Mouse (Mus musculus): Measurements from ENCODE around the gene Ccr10. TPM values are rescaled to one million over a fixed set of nuclear protein-coding genes. Genes with fewer than 3 reads are reported as not detected.

The Ccr10 gene
- total and polyA plus RNA-seq, 2 experiments from 2014 or later, result 0.15 to 0.52 TPM

DNA sequence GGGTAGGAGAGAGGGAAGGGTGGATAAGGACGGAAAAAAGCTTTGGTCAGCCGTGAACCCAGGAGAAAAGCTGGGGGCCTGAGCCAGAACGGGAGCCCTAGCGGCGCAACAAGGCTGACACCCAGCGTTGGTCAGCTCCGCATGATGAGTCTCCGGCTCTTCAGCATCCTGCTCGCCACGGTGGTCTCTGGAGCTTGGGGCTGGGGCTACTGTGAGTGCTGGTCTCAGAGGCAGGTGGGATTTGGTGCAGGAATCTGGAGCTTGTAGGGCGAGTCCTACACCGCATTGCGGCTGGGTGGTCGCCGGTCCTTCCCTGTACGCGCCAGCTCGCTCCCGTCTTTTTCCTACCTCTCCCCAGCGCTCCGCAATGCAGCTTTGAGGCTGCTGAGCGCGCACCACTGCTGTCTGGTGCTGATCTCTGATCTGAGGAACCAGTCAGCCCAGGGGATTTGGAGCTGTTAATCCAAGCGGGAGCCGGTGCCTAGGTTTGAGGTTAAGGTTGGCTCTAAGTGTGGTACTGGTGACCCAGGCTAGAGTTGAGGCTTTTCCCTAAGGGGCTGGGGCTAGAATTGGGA, 961 bp upstream of the Ccr10 start:
- H3K9ac ChIP-seq, result peak overlapping the region; percentile 43
- no peaks in the 10 kb centered on the region for H3K9me3 ChIP-seq (ENCODE audit: low read length)
- H3K4me1 ChIP-seq (ENCODE audit: insufficient read depth), result peaks cover 18% of the 10 kb centered on the region
- peaks cover 30% of the 10 kb centered on the region for H3K27me3 ChIP-seq (ENCODE audit: insufficient read depth, low read length)
- H3K4me2 ChIP-seq (ENCODE audit: low read depth), result peak overlapping the region; percentile 56
- peak overlapping the region; percentile 33 for H3K4me3 ChIP-seq (ENCODE audit: low read depth, low read length)
- peak; percentile 35 for DNase-seq
- under 1% methylated on average over 25 of the region's 25 CpGs for WGBS
- no peaks in the 10 kb centered on the region for H3K36me3 ChIP-seq (ENCODE audit: insufficient read depth)
- H3K27ac ChIP-seq (ENCODE audit: low read depth, low read length), result peak overlapping the region; percentile 29; the same call in 1 of the 2 replicates
- ATAC-seq, result no peak
- peak; percentile 23; the same call in 1 of the 2 replicates for TF ChIP-seq CTCF (IDR thresholded peaks at IDR 0.05; ENCODE audit: low read depth)

DNA sequence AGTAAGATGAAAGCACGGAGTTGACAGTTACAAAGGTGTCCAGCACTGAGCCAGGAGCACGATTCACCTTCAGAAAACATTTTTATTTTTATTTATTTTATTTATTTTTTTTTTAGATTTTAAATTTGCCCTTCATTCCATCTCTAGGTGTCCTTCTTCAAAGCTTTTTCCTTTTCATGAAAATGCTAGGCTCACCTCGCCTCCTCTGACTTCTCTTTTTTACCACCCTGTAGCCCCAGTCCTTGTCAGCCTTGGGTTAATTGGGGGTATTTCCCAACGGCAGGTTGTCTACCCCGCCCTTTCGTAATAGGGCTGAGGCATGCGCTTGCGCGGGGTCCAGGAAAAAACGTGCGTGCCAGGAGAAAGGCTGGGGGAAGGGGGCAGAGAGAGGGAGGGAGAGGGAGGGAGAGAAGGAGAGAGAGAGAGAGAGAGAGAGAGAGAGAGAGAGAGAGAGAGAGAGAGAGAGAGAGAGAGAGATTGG, 433 bp upstream of the Ccr10 start:
- Histone ChIP-seq H3K9ac (no peak overlapping the region), H3K9me3 (ENCODE audit: low read length) (no peaks in the 10 kb centered on the region), H3K4me1 (ENCODE audit: insufficient read depth) (peaks cover 18% of the 10 kb centered on the region), H3K27ac (ENCODE audit: low read depth, low read length) (no peak overlapping the region), H3K4me3 (ENCODE audit: low read depth, low read length) (peak overlapping the region; percentile 33), H3K4me2 (ENCODE audit: low read depth) (peak overlapping the region; percentile 56), H3K27me3 (ENCODE audit: insufficient read depth, low read length) (peaks cover 30% of the 10 kb centered on the region), H3K36me3 (ENCODE audit: insufficient read depth) (no peaks in the 10 kb centered on the region)
- DNase-seq, result peak; percentile 27
- WGBS, result 10% methylated on average over 11 of the region's 11 CpGs
- no peak for TF ChIP-seq CTCF (IDR thresholded peaks at IDR 0.05; ENCODE audit: low read depth)
- no peak for ATAC-seq

DNA sequence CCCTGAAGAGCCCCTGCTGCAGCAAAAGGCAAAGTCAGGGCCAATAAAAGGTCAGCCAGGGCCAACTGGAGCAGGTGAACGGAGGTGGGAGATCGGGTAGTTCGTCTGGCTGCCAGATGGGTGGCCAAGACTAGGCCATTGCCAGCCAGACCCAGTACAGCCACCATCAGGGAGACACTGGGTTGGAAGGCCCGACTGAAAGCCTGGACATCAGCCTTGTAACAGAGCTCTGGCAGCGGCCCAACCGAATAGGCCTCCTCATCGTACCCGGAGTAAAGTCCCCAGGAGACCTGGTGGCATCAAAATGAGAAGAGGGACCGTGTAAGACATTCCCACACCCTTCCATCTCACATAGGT, 876 bp downstream of the Ccr10 start:
- Histone ChIP-seq H3K27ac (ENCODE audit: low read depth, low read length) (no peak overlapping the region), H3K4me1 (ENCODE audit: insufficient read depth) (peaks cover 18% of the 10 kb centered on the region), H3K4me3 (ENCODE audit: low read depth, low read length) (peak overlapping the region; percentile 34), H3K9me3 (ENCODE audit: low read length) (no peaks in the 10 kb centered on the region), H3K27me3 (ENCODE audit: insufficient read depth, low read length) (peaks cover 39% of the 10 kb centered on the region), H3K36me3 (ENCODE audit: insufficient read depth) (no peaks in the 10 kb centered on the region), H3K4me2 (ENCODE audit: low read depth) (peak overlapping the region; percentile 53), H3K9ac (peak overlapping the region; percentile 39)
- DNase-seq, result no peak
- TF ChIP-seq CTCF (IDR thresholded peaks at IDR 0.05; ENCODE audit: low read depth), result no peak
- no peak for ATAC-seq
- WGBS, result 34% methylated on average over 9 of the region's 9 CpGs

DNA sequence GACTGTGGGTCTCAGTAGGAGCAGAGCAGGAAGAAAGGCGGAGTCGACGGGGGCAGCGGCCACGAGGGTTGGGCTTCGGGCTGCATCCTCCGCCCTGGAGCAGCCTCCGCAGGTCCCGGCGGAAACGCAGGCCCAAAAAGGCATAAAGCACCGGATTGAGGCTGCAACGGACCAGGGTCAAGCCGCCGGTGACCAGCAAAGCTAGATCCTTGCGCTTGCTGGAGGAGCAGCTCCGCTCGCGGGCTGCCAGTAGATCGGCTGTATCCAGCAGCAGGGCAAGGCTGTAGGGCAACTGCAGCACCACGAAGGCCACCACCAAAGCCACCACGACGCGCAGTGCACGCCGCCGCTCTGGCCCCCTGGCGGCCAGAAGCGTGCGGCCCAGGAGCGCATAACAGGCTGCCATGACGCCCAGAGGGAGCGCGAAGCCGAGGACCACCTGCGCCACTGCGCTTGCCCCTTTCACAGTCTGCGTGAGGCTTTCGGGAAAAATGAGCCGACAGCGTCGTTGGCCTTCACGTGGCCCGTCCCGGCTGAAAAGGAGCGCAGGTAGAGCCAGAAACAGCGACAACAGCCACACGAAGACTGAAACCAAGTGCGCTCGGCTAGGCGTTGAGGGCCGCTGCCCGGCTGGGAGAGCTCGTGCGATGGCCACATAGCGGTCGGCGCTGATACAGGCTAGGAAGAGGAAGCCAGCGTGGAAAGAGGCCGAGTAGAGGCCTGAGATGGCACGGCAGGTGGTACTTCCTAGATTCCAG, 1.4 kb downstream of the Ccr10 start:
- Histone ChIP-seq H3K4me3 (ENCODE audit: low read depth, low read length) (peak overlapping the region; percentile 34), H3K4me1 (ENCODE audit: insufficient read depth) (peaks cover 18% of the 10 kb centered on the region), H3K9ac (peak overlapping the region; percentile 39), H3K9me3 (ENCODE audit: low read length) (no peaks in the 10 kb centered on the region), H3K27ac (ENCODE audit: low read depth, low read length) (no peak overlapping the region), H3K27me3 (ENCODE audit: insufficient read depth, low read length) (peaks cover 44% of the 10 kb centered on the region), H3K36me3 (ENCODE audit: insufficient read depth) (no peaks in the 10 kb centered on the region), H3K4me2 (ENCODE audit: low read depth) (peak overlapping the region; percentile 53)
- TF ChIP-seq CTCF (IDR thresholded peaks at IDR 0.05; ENCODE audit: low read depth), result peak; percentile 93
- WGBS, result 3% methylated on average over 61 of the region's 61 CpGs
- ATAC-seq (peak; percentile 61), DNase-seq (peak; percentile 87)

DNA sequence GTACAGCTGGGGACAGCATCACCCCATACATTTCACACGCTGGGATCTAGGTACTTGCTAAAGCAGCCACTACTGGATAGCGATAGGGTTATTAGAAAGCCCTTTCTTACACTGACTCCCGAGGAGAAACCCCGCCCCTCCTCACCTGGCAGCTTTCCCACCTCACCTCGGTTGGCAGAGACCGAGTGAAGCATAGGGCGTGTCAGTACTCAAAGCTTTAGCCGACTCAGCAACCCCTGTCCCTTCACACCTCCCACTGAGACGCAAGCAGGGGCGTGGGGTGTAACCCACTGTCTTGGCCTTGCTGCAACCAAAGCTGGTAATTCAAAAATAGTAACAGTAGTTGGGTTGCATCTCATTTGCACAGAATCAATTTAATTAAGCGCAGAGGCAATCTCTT, 2.1 kb downstream of the Ccr10 start:
- TF ChIP-seq CTCF (IDR thresholded peaks at IDR 0.05; ENCODE audit: low read depth), result no peak
- H3K4me1 ChIP-seq (ENCODE audit: insufficient read depth), result peaks cover 18% of the 10 kb centered on the region
- no peak for DNase-seq
- peaks cover 51% of the 10 kb centered on the region for H3K27me3 ChIP-seq (ENCODE audit: insufficient read depth, low read length)
- H3K36me3 ChIP-seq (ENCODE audit: insufficient read depth), result no peaks in the 10 kb centered on the region; the same call in 1 of the 2 replicates
- H3K4me2 ChIP-seq (ENCODE audit: low read depth), result peak overlapping the region; percentile 53
- H3K9ac ChIP-seq, result no peak overlapping the region
- H3K27ac ChIP-seq (ENCODE audit: low read depth, low read length), result no peak overlapping the region
- WGBS, result 10% methylated on average over 11 of the region's 11 CpGs
- ATAC-seq, result no peak
- H3K4me3 ChIP-seq (ENCODE audit: low read depth, low read length), result peak overlapping the region; percentile 34; the same call in 1 of the 2 replicates
- no peaks in the 10 kb centered on the region for H3K9me3 ChIP-seq (ENCODE audit: low read length)

DNA sequence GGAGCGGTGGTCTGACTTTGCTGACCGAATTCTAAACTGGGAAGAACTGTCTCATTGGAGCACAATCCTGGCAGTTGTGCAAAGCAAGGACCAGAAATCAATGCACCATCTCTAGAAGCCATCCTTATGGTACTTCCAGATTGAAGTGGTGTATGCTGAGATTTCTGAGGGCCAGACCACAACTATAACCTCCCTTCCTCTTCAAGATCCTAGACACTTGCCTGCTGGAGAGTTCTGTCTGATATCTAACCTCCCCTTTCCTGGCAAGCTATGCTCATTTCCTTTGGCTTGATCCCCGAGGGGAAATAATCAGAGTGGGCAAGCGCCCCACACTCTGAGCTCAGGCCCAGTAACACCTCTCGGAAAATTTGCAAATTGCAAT, 2.8 kb downstream of the Ccr10 start:
- DNase-seq (no peak), ATAC-seq (no peak)
- H3K36me3 ChIP-seq (ENCODE audit: insufficient read depth), result peaks cover 5% of the 10 kb centered on the region; the same call in 1 of the 2 replicates
- no peak for TF ChIP-seq CTCF (IDR thresholded peaks at IDR 0.05; ENCODE audit: low read depth)
- H3K4me1 ChIP-seq (ENCODE audit: insufficient read depth), result peaks cover 18% of the 10 kb centered on the region
- H3K4me2 ChIP-seq (ENCODE audit: low read depth), result peak overlapping the region; percentile 61
- peak overlapping the region; percentile 74; the same call in 1 of the 2 replicates for H3K27ac ChIP-seq (ENCODE audit: low read depth, low read length)
- H3K9me3 ChIP-seq (ENCODE audit: low read length), result no peaks in the 10 kb centered on the region
- H3K27me3 ChIP-seq (ENCODE audit: insufficient read depth, low read length), result peaks cover 49% of the 10 kb centered on the region
- peak overlapping the region; percentile 71 for H3K4me3 ChIP-seq (ENCODE audit: low read depth, low read length)
- peak overlapping the region; percentile 29; the same call in 1 of the 2 replicates for H3K9ac ChIP-seq
- 13% methylated on average over 5 of the region's 5 CpGs for WGBS

Data from forebrain, postnatal 0 days (tissue).